Mouse (Mus musculus) cerebellum, postnatal 14 days (tissue): ENCODE measurements at regions not wholly inside any gene's neighbourhood (a gene's known extent, or its start where the extent isn't known, plus 50 kb on each side); places are given as distances from the start of the nearest gene placed in this dataset.

Experiments
- DNase-seq, 2 experiments: peaks; one replicate each; pipeline ENCODE4 v3.0.0; 2021; ENCODE audit warnings: mixed read lengths in 2 of 2

- DNase-seq = peak in 1 of 2 experiments; percentile 36
Measured at GRCm38 (mm10) chr4:31403976-31404375, 559.9 kb upstream of the Map3k7 start.

GRCm38 (mm10) chr4:31404840-31405714 is 558.8 kb upstream of the Map3k7 start:
- peak; percentile 33 to 35 for DNase-seq

GRCm38 (mm10) chr4:31410157-31410556 is 553.7 kb upstream of the Map3k7 start:
- no peak for DNase-seq

- no peak for DNase-seq
Measured at GRCm38 (mm10) chr4:31411770-31412525, 551.9 kb upstream of the Map3k7 start.

GRCm38 (mm10) chr4:31417161-31417560 is 546.7 kb upstream of the Map3k7 start:
- DNase-seq = no peak

GRCm38 (mm10) chr4:31419240-31419639 is 544.7 kb upstream of the Map3k7 start:
- DNase-seq = peak; percentile 81 to 88

GRCm38 (mm10) chr4:31420167-31420566 is 543.7 kb upstream of the Map3k7 start:
- DNase-seq = peak in 1 of 2 experiments; percentile 13

- no peak for DNase-seq
Measured at GRCm38 (mm10) chr4:31421386-31421785, 542.5 kb upstream of the Map3k7 start.

GRCm38 (mm10) chr4:31425135-31425534 is 538.8 kb upstream of the Map3k7 start:
- DNase-seq = no peak

- DNase-seq = no peak
Measured at GRCm38 (mm10) chr4:31425716-31426115, 538.2 kb upstream of the Map3k7 start.

GRCm38 (mm10) chr4:31426169-31427030 is 537.5 kb upstream of the Map3k7 start:
- no peak for DNase-seq

GRCm38 (mm10) chr4:31433943-31434342 is 530.0 kb upstream of the Map3k7 start:
- DNase-seq = no peak

- DNase-seq = no peak
Measured at GRCm38 (mm10) chr4:31454898-31455297, 509.0 kb upstream of the Map3k7 start.

- no peak for DNase-seq
Measured at GRCm38 (mm10) chr4:31455466-31455865, 508.4 kb upstream of the Map3k7 start.

- peak; percentile 59 to 72 for DNase-seq
Measured at GRCm38 (mm10) chr4:31462456-31462855, 501.4 kb upstream of the Map3k7 start.

- DNase-seq = no peak
Measured at GRCm38 (mm10) chr4:31463130-31463698, 500.7 kb upstream of the Map3k7 start.

GRCm38 (mm10) chr4:31468306-31468705 is 495.6 kb upstream of the Map3k7 start:
- DNase-seq = peak; percentile 14 to 37

- DNase-seq = no peak
Measured at GRCm38 (mm10) chr4:31469803-31470202, 494.1 kb upstream of the Map3k7 start.

GRCm38 (mm10) chr4:31492535-31492934 is 471.4 kb upstream of the Map3k7 start:
- no peak for DNase-seq

GRCm38 (mm10) chr4:31493087-31493511 is 470.8 kb upstream of the Map3k7 start:
- no peak for DNase-seq

- DNase-seq = no peak
Measured at GRCm38 (mm10) chr4:31499888-31500287, 464.0 kb upstream of the Map3k7 start.

GRCm38 (mm10) chr4:31500432-31500831 is 463.5 kb upstream of the Map3k7 start:
- peak in 1 of 2 experiments; percentile 14 for DNase-seq
